Mouse (Mus musculus) embryonic fibroblast, embryonic 13.5 days (primary cell): ENCODE measurements at regions not wholly inside any gene's neighbourhood (a gene's known extent, or its start where the extent isn't known, plus 50 kb on each side); places are given as distances from the start of the nearest gene placed in this dataset.

Experiments used
- CTCF ChIP-seq: IDR thresholded peaks from 2 replicates; pipeline ENCODE4 v1.5.1; 2011; ENCODE audit warnings: mild to moderate bottlenecking, control low read depth, low read length, moderate library complexity, borderline replicate concordance; ENCODE audit not compliant: insufficient read depth
- POLR2A ChIP-seq: IDR thresholded peaks from 2 replicates; pipeline ENCODE4 v1.6.1; 2011; ENCODE audit warnings: low read depth, mild to moderate bottlenecking, control low read depth, low read length, moderate library complexity

DNA sequence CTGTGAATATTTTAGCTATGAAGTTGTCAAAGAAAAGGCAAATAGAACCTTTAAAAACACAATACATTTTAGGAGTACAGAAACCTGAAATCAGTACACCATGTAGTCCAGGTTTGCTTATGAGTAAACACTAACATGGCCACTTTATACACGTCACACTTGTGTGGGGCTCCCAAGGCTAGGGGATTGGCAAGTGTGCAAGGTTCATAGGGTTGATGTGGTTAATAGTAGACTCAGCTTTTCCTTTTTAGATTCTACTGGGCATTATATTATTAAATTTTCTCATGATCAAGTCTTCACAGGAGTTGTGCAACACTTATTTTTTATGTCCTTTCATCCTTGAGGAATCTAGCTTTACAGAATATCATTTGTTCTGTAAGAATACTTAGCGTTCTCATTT lies 88.7 kb downstream of the Car2 start:
- no peak for TF ChIP-seq CTCF
- no peak for TF ChIP-seq POLR2A
